Mouse (Mus musculus) liver, postnatal 0 days (tissue): Measurements from ENCODE around the gene Lgr6. TPM values are rescaled to one million over a fixed set of nuclear protein-coding genes. Genes with fewer than 3 reads are reported as not detected.

Experiments used
- ATAC-seq: fragments of 200-750 bp; cut with Nextera tagmentation; 2 replicates; pipeline ENCODE4 v1.8.0; 2017; ENCODE audit warnings: mild to moderate bottlenecking, moderate library complexity
- DNase-seq: peaks from one replicate; pipeline ENCODE4 v3.0.0-alpha.2; 2016
- H3K27ac ChIP-seq: fragments of 300-500 bp; sonication (generic); 2 replicates; pipeline ENCODE4 v1.5.1; 2014; ENCODE audit warnings: antibody characterized with exemption, moderate library complexity, mild to moderate bottlenecking, low read depth
- H3K27me3 ChIP-seq: fragments of 300-500 bp; sonication (generic); 2 replicates; pipeline ENCODE4 v1.6.1; 2014; ENCODE audit warnings: low read length, control low read depth, mixed read lengths; ENCODE audit not compliant: insufficient read depth
- H3K36me3 ChIP-seq: fragments of 300-500 bp; sonication (generic); replicated peaks from 2 replicates; pipeline ENCODE4 v1.6.1; 2014; ENCODE audit warnings: mild to moderate bottlenecking, control low read depth, low read length, moderate library complexity, mixed read lengths; ENCODE audit not compliant: insufficient read depth
- H3K4me1 ChIP-seq: fragments of 300-500 bp; sonication (generic); 2 replicates; pipeline ENCODE4 v1.6.1; 2014; ENCODE audit warnings: antibody characterized with exemption, mild to moderate bottlenecking, control low read depth; ENCODE audit not compliant: insufficient read depth
- H3K4me2 ChIP-seq: fragments of 300-500 bp; sonication (generic); 2 replicates; pipeline ENCODE4 v1.6.1; 2014; ENCODE audit warnings: low read depth, mild to moderate bottlenecking, low read length, moderate library complexity, mixed read lengths
- H3K4me3 ChIP-seq: fragments of 300-500 bp; sonication (generic); 2 replicates; pipeline ENCODE4 v1.5.1; 2014; ENCODE audit warnings: low read depth, low read length
- H3K9ac ChIP-seq: fragments of 300-500 bp; sonication (generic); replicated peaks from 2 replicates; pipeline ENCODE4 v1.6.1; 2014; ENCODE audit warnings: mild to moderate bottlenecking, moderate library complexity
- H3K9me3 ChIP-seq: fragments of 300-500 bp; sonication (generic); 2 replicates; pipeline ENCODE4 v1.6.1; 2016; ENCODE audit warnings: mild to moderate bottlenecking, control low read depth, low read length, mixed read lengths
- CTCF ChIP-seq: sonication (generic); IDR thresholded peaks from 2 replicates; pipeline ENCODE4 v1.5.1; 2016; ENCODE audit warnings: antibody characterized with exemption, low read depth
- EP300 ChIP-seq: IDR thresholded peaks from 2 replicates; pipeline ENCODE4 v1.6.1; 2016; ENCODE audit warnings: antibody characterized with exemption, low read depth, mild to moderate bottlenecking
- whole genome bisulfite sequencing: fragments of 180-500 bp; shearing (Covaris S2); extraction: QIAGEN DNeasy Blood & Tissue Kit; methylation state at CpG from one replicate; pipeline ENCODE4 v1.1.7; 2014; ENCODE audit not compliant: insufficient replicate concordance; 5-methylcytosine and 5-hydroxymethylcytosine counted together
- polyA plus RNA-seq: library from polyadenylated mRNA; unstranded; fragments of >200 nt; fragmentation: Nextera tagmentation; extraction: Ambion mirVana; gene quantifications from 2 replicates; pipeline ENCODE4 v1.2.1, GENCODE M21; 2015

The Lgr6 gene
- polyA plus RNA-seq, 1 experiment from 2014 or later = 0.32 TPM

GRCm38 (mm10) chr1:134938233-134938632 is 166.8 kb downstream of the Lgr6 start:
- TF ChIP-seq EP300 (no peak), CTCF (no peak)
- Histone ChIP-seq H3K9ac (no peak overlapping the region), H3K4me2 (no peak overlapping the region), H3K27me3 (no peaks in the 10 kb centered on the region), H3K27ac (no peak overlapping the region), H3K4me1 (peaks cover 3% of the 10 kb centered on the region; the same call in 1 of the 2 replicates), H3K9me3 (no peaks in the 10 kb centered on the region), H3K36me3 (no peaks in the 10 kb centered on the region), H3K4me3 (no peak overlapping the region)
- no peak for ATAC-seq
- DNase-seq = no peak
- WGBS = 71% methylated on average over 1 of the region's 1 CpGs

- no peak for TF ChIP-seq EP300
- no peak for TF ChIP-seq CTCF
- Histone ChIP-seq H3K4me1 (peaks cover 3% of the 10 kb centered on the region; the same call in 1 of the 2 replicates), H3K36me3 (no peaks in the 10 kb centered on the region), H3K9me3 (no peaks in the 10 kb centered on the region), H3K27ac (no peak overlapping the region), H3K4me2 (no peak overlapping the region), H3K27me3 (no peaks in the 10 kb centered on the region), H3K4me3 (no peak overlapping the region), H3K9ac (no peak overlapping the region)
- 81% methylated on average over 6 of the region's 6 CpGs for WGBS
- ATAC-seq (no peak), DNase-seq (no peak)
These were observed 168.7 kb downstream of the Lgr6 start for GRCm38 (mm10) chr1:134936335-134936734.

Other genes starting within 250 kb of the Lgr6 start
- 0.93 and 1.4 TPM in 2 replicates for gene Ppp1r12b, start 149.3 kb downstream of the Lgr6 start, polyA plus RNA-seq
- gene Ube2t, start 142.7 kb downstream of the Lgr6 start, polyA plus RNA-seq = 17.1 and 17.6 TPM in 2 replicates
- gene Ptpn7, start 27.4 kb upstream of the Lgr6 start, polyA plus RNA-seq = 5.4 and 6.7 TPM in 2 replicates
- gene Arl8a, start 41.5 kb upstream of the Lgr6 start, polyA plus RNA-seq = 11.3 and 12.5 TPM in 2 replicates
- gene Gpr37l1, start 62.4 kb upstream of the Lgr6 start, polyA plus RNA-seq = not detected in 2 replicates
- gene Elf3, start 153.3 kb upstream of the Lgr6 start, polyA plus RNA-seq = 0.59 and 0.67 TPM in 2 replicates
- gene Rnpep, start 178.8 kb upstream of the Lgr6 start, polyA plus RNA-seq = 20.0 TPM in 2 replicates
- 122 and 124 TPM in 2 replicates for gene Timm17a, start 208.5 kb upstream of the Lgr6 start, polyA plus RNA-seq
- gene Lmod1, start 219.5 kb upstream of the Lgr6 start, polyA plus RNA-seq = 0.13 and 0.14 TPM in 2 replicates